11 mouse cellular contexts compared by ENCODE assay signal in the genomic region with DNA sequence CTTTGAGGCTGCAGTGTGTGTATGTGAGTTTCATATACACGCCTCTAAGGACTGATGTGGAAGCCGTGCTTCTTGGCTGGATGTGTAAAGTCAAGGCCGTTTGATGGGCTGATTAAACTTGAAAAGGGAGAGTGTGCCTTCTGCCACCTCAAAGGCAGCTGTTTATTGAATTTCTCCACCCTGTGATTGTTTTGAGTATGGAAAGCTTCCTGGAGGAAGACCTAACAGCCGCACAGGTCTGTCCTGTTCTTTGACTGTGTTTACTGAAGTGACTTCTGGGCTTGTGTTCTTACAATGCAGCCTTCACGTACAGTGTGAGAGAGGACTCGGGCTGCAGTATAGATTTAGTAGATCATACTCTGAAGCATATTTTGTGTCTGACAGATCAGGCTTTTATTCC.
DNase-seq lines count a peak whose midpoint lies in the region; ATAC-seq lines count a peak whose summit lies in the region.
"Had no signal": no experiment of that assay in that cellular context is flagged by ENCODE, and none has a peak within 500 bp of the region (broad histone marks: within the 10 kb centered on the region; RNA-seq: fewer than 3 reads in every experiment).

No protein-coding gene starts in this region.

- H3K9me3 ChIP-seq in intestine, embryonic 16.5 days (ENCODE audit: control insufficient read depth, low read length): no peaks in the 10 kb centered on the region
- no peaks in the 10 kb centered on the region for H3K9me3 ChIP-seq in intestine, embryonic 15.5 days
- H3K9me3 ChIP-seq in midbrain, embryonic 16.5 days (replicated peaks; ENCODE audit: control insufficient read depth, low read length, poor library complexity, severe bottlenecking): no peaks in the 10 kb centered on the region
- H3K9me3 ChIP-seq in midbrain, embryonic 11.5 days (ENCODE audit: control insufficient read depth, low read length): no peaks in the 10 kb centered on the region
- H3K9me3 ChIP-seq in embryonic facial prominence, embryonic 15.5 days (replicated peaks): no peaks in the 10 kb centered on the region
- H3K9me3 ChIP-seq in hindbrain, embryonic 14.5 days (ENCODE audit: control insufficient read depth, low read length): no peaks in the 10 kb centered on the region
- H3K9me3 ChIP-seq: limb, embryonic 10.5 days had no signal

- H3K36me3 ChIP-seq in intestine, embryonic 16.5 days (ENCODE audit: control insufficient read depth, insufficient read depth, low read length): no peaks in the 10 kb centered on the region
- H3K36me3 ChIP-seq in intestine, embryonic 15.5 days: no peaks in the 10 kb centered on the region
- no peaks in the 10 kb centered on the region for H3K36me3 ChIP-seq in midbrain, embryonic 16.5 days (ENCODE audit: control insufficient read depth, insufficient read depth, low read length)
- no peaks in the 10 kb centered on the region for H3K36me3 ChIP-seq in midbrain, embryonic 11.5 days (ENCODE audit: control insufficient read depth, insufficient read depth, low read length)
- no peaks in the 10 kb centered on the region for H3K36me3 ChIP-seq in embryonic facial prominence, embryonic 15.5 days
- no peaks in the 10 kb centered on the region for H3K36me3 ChIP-seq in hindbrain, embryonic 14.5 days (replicated peaks; ENCODE audit: control insufficient read depth, insufficient read depth)
- H3K36me3 ChIP-seq: limb, embryonic 10.5 days had no signal

- H3K27me3 ChIP-seq in intestine, embryonic 16.5 days (replicated peaks; ENCODE audit: control insufficient read depth, insufficient read depth, low read length): no peaks in the 10 kb centered on the region
- no peaks in the 10 kb centered on the region for H3K27me3 ChIP-seq in intestine, embryonic 15.5 days (replicated peaks)
- H3K27me3 ChIP-seq in midbrain, embryonic 16.5 days (ENCODE audit: control insufficient read depth, insufficient read depth, low read depth, low read length): no peaks in the 10 kb centered on the region
- H3K27me3 ChIP-seq in midbrain, embryonic 11.5 days (ENCODE audit: control insufficient read depth, insufficient read depth, low read length): no peaks in the 10 kb centered on the region
- no peaks in the 10 kb centered on the region for H3K27me3 ChIP-seq in embryonic facial prominence, embryonic 15.5 days
- H3K27me3 ChIP-seq in hindbrain, embryonic 14.5 days (ENCODE audit: control insufficient read depth, insufficient read depth, low read length): no peaks in the 10 kb centered on the region

- no peaks in the 10 kb centered on the region for H3K4me1 ChIP-seq in intestine, embryonic 16.5 days (ENCODE audit: control insufficient read depth, insufficient read depth, low read length)
- 0 out of 2 replicates have a peak, but pooled peaks cover 5% of the 10 kb centered on the region for H3K4me1 ChIP-seq in intestine, embryonic 15.5 days (replicated peaks)
- H3K4me1 ChIP-seq in midbrain, embryonic 16.5 days (ENCODE audit: control insufficient read depth, insufficient read depth, low read length): peaks cover 8% of the 10 kb centered on the region; the same call in 1 of the 2 replicates
- H3K4me1 ChIP-seq in midbrain, embryonic 11.5 days (ENCODE audit: control insufficient read depth, insufficient read depth, low read length): 0 out of 2 replicates have a peak, but pooled peaks cover 3% of the 10 kb centered on the region
- H3K4me1 ChIP-seq in embryonic facial prominence, embryonic 15.5 days: peaks cover 15% of the 10 kb centered on the region
- no peaks in the 10 kb centered on the region for H3K4me1 ChIP-seq in hindbrain, embryonic 14.5 days (replicated peaks; ENCODE audit: control insufficient read depth, insufficient read depth, low read length)

- H3K4me3 ChIP-seq in intestine, embryonic 16.5 days (ENCODE audit: low read length): no peak overlapping the region
- no peak overlapping the region for H3K4me3 ChIP-seq in intestine, embryonic 15.5 days (replicated peaks)
- no peak overlapping the region for H3K4me3 ChIP-seq in midbrain, embryonic 16.5 days (ENCODE audit: low read depth, low read length)
- no peak overlapping the region for H3K4me3 ChIP-seq in midbrain, embryonic 11.5 days (ENCODE audit: low read depth, low read length)
- no peak overlapping the region for H3K4me3 ChIP-seq in embryonic facial prominence, embryonic 15.5 days (replicated peaks)
- no peak overlapping the region for H3K4me3 ChIP-seq in hindbrain, embryonic 14.5 days (replicated peaks; ENCODE audit: low read length)
- H3K4me3 ChIP-seq: limb, embryonic 10.5 days had no signal

- no peak for ATAC-seq in intestine, embryonic 16.5 days
- ATAC-seq in intestine, embryonic 15.5 days: no peak
- ATAC-seq in midbrain, embryonic 16.5 days: no peak
- no peak for ATAC-seq in midbrain, embryonic 11.5 days (ENCODE audit: low FRiP score)
- ATAC-seq in embryonic facial prominence, embryonic 15.5 days (ENCODE audit: insufficient number of reproducible peaks, low FRiP score, low TSS enrichment, low read depth): no peak
- ATAC-seq in hindbrain, embryonic 14.5 days (ENCODE audit: low FRiP score): no peak
- ATAC-seq: liver, postnatal 0 days had no signal

- H3K4me2 ChIP-seq in intestine, embryonic 16.5 days (ENCODE audit: low read depth, low read length): no peak overlapping the region
- H3K4me2 ChIP-seq in intestine, embryonic 15.5 days (replicated peaks): no peak overlapping the region
- no peak overlapping the region for H3K4me2 ChIP-seq in midbrain, embryonic 16.5 days (ENCODE audit: low read length)
- H3K4me2 ChIP-seq in midbrain, embryonic 11.5 days: no peak overlapping the region
- no peak overlapping the region for H3K4me2 ChIP-seq in embryonic facial prominence, embryonic 15.5 days (replicated peaks)
- H3K4me2 ChIP-seq in hindbrain, embryonic 14.5 days (replicated peaks): no peak overlapping the region

- no peak overlapping the region for H3K9ac ChIP-seq in intestine, embryonic 16.5 days (ENCODE audit: low read depth, low read length)
- H3K9ac ChIP-seq in intestine, embryonic 15.5 days: no peak overlapping the region
- H3K9ac ChIP-seq in midbrain, embryonic 16.5 days (ENCODE audit: low read depth, low read length): no peak overlapping the region
- no peak overlapping the region for H3K9ac ChIP-seq in midbrain, embryonic 11.5 days (ENCODE audit: low read length)
- no peak overlapping the region for H3K9ac ChIP-seq in embryonic facial prominence, embryonic 15.5 days
- H3K9ac ChIP-seq in hindbrain, embryonic 14.5 days: no peak overlapping the region
- H3K9ac ChIP-seq: liver, postnatal 0 days had no signal

- no peak for DNase-seq in midbrain, embryonic 11.5 days (ENCODE audit: low spot score, missing footprints)
- no peak for DNase-seq in hindbrain, embryonic 14.5 days (ENCODE audit: low spot score)
- DNase-seq in liver: no peak
- DNase-seq: cerebellum, adult 2 months; layer of hippocampus, adult 9-11 months; liver, postnatal 0 days had no signal

- H3K27ac ChIP-seq in intestine, embryonic 16.5 days (ENCODE audit: low read length): peak overlapping the region; percentile 58; the same call in 1 of the 2 replicates
- no peak overlapping the region for H3K27ac ChIP-seq in intestine, embryonic 15.5 days
- peak overlapping the region; percentile 55 for H3K27ac ChIP-seq in midbrain, embryonic 16.5 days (ENCODE audit: low read length)
- no peak overlapping the region for H3K27ac ChIP-seq in midbrain, embryonic 11.5 days (ENCODE audit: low read depth, low read length)
- 0 out of 2 replicates have a peak overlapping the region, but pooled peaks have one; percentile 23 for H3K27ac ChIP-seq in embryonic facial prominence, embryonic 15.5 days (replicated peaks)
- H3K27ac ChIP-seq in hindbrain, embryonic 14.5 days: no peak overlapping the region
- H3K27ac ChIP-seq: limb, embryonic 10.5 days had no signal

- 66% methylated on average over 6 of the region's 6 CpGs for WGBS in intestine, embryonic 16.5 days
- 66% methylated on average over 6 of the region's 6 CpGs for WGBS in intestine, embryonic 15.5 days
- 63% methylated on average over 6 of the region's 6 CpGs for WGBS in midbrain, embryonic 16.5 days
- WGBS in midbrain, embryonic 11.5 days: 84% methylated on average over 6 of the region's 6 CpGs
- 63% methylated on average over 6 of the region's 6 CpGs for WGBS in embryonic facial prominence, embryonic 15.5 days
- 78% methylated on average over 6 of the region's 6 CpGs for WGBS in hindbrain, embryonic 14.5 days

Comparison
In these comparisons a context has a peak if more than half of its experiments do, and no peak if none do; other contexts are left out.
1. H3K27ac ChIP-seq: peak in intestine, embryonic 16.5 days (single experiment), midbrain, embryonic 16.5 days (single experiment) and embryonic facial prominence, embryonic 15.5 days (single experiment); none in intestine, embryonic 15.5 days (single experiment), midbrain, embryonic 11.5 days (single experiment) and hindbrain, embryonic 14.5 days (single experiment).